Comparison of ENCODE assay signal across 8 mouse cellular contexts in genomic region chr8:75272166-75272565, GRCm38 (mm10). TPM values are rescaled to one million over a fixed set of nuclear protein-coding genes. Genes with fewer than 3 reads are reported as not detected.
A peak's percentile ranks its signal among the peaks of the same experiment; 100 is the strongest.
DNase-seq lines count a peak whose midpoint lies in the region; ATAC-seq and TF ChIP-seq lines count a peak whose summit lies in the region.
"Had no signal": no experiment of that assay in that cellular context is flagged by ENCODE, and none has a peak within 500 bp of the region (broad histone marks: within the 10 kb centered on the region; RNA-seq: fewer than 3 reads in every experiment).

No protein-coding gene starts in this region.

- peak; percentile 39 for DNase-seq in kidney, adult 9 months
- DNase-seq in ES-E14 (ENCODE audit: low read depth, low spot score) = no peak
- DNase-seq in R1 (ENCODE audit: low read depth, low spot score) = peak; percentile 44
- DNase-seq in heart, postnatal 36 days = peak; percentile 29 to 30
- DNase-seq in neural tube, embryonic 11.5 days (ENCODE audit: low spot score) = peak; percentile 25
- no peak for DNase-seq in right cerebral cortex, postnatal 4 days

- no peaks in the 10 kb centered on the region for H3K4me1 ChIP-seq in kidney, embryonic 14.5 days (ENCODE audit: control insufficient read depth, insufficient read depth, low read length)
- H3K4me1 ChIP-seq in ES-E14 (ENCODE audit: control insufficient read depth in 2 of 2, insufficient read depth in 2 of 2, low read length in 2 of 2, poor library complexity in 1 of 2) = no peaks in the 10 kb centered on the region
- no peaks in the 10 kb centered on the region for H3K4me1 ChIP-seq in neural tube, embryonic 11.5 days (ENCODE audit: control insufficient read depth, insufficient read depth, low read length)
- H3K4me1 ChIP-seq: liver, embryonic 15.5 days had no signal

- in situ Hi-C loops in ES-E14 (cut with MboI; ENCODE audit: low sequenced_read_pairs in 2 of 2, unreplicated experiment in 2 of 2) = no loop called here

- no peak overlapping the region for H3K4me2 ChIP-seq in kidney, embryonic 14.5 days (replicated peaks; ENCODE audit: low read depth, low read length)
- no peak overlapping the region for H3K4me2 ChIP-seq in neural tube, embryonic 11.5 days (ENCODE audit: low read depth)
- H3K4me2 ChIP-seq: liver, embryonic 15.5 days had no signal

- no peak overlapping the region for H3K27ac ChIP-seq in kidney, embryonic 14.5 days (ENCODE audit: low read depth, low read length)
- no peak overlapping the region for H3K27ac ChIP-seq in ES-E14 (ENCODE audit: insufficient read depth, low read depth, low read length, poor library complexity, severe bottlenecking)
- no peak overlapping the region for H3K27ac ChIP-seq in neural tube, embryonic 11.5 days (ENCODE audit: low read depth, low read length)
- H3K27ac ChIP-seq: liver, embryonic 15.5 days had no signal

- H3K9ac ChIP-seq in kidney, embryonic 14.5 days (ENCODE audit: low read depth, low read length) = no peak overlapping the region
- no peak overlapping the region for H3K9ac ChIP-seq in ES-E14 (ENCODE audit: insufficient read depth, low read depth, low read length, poor library complexity, severe bottlenecking)
- no peak overlapping the region for H3K9ac ChIP-seq in neural tube, embryonic 11.5 days (ENCODE audit: low read length)
- H3K9ac ChIP-seq: liver, embryonic 15.5 days had no signal

- H3K27me3 ChIP-seq in kidney, embryonic 14.5 days (ENCODE audit: control insufficient read depth, insufficient read depth, low read length) = no peaks in the 10 kb centered on the region
- no peaks in the 10 kb centered on the region for H3K27me3 ChIP-seq in neural tube, embryonic 11.5 days (ENCODE audit: control insufficient read depth, insufficient read depth, low read length)
- H3K27me3 ChIP-seq: liver, embryonic 15.5 days had no signal

- H3K4me3 ChIP-seq in kidney, embryonic 14.5 days (ENCODE audit: low read length) = no peak overlapping the region
- H3K4me3 ChIP-seq in ES-E14 (ENCODE audit: insufficient read depth in 1 of 2, low read depth in 1 of 2, low read length in 2 of 2, poor library complexity in 1 of 2, severe bottlenecking in 1 of 2) = no peak overlapping the region
- H3K4me3 ChIP-seq in neural tube, embryonic 11.5 days (ENCODE audit: low read depth, low read length) = no peak overlapping the region
- H3K4me3 ChIP-seq: liver, embryonic 15.5 days had no signal

- ATAC-seq in kidney, embryonic 14.5 days (ENCODE audit: low FRiP score, low TSS enrichment) = no peak
- no peak for ATAC-seq in neural tube, embryonic 11.5 days (ENCODE audit: insufficient read depth, low FRiP score, low TSS enrichment)

- WGBS in kidney, embryonic 14.5 days = 40% methylated on average over 4 of the region's 4 CpGs
- 43% methylated on average over 4 of the region's 4 CpGs for WGBS in neural tube, embryonic 11.5 days

- H3K9me3 ChIP-seq in kidney, embryonic 14.5 days (ENCODE audit: control insufficient read depth, low read length) = peaks cover 6% of the 10 kb centered on the region; the same call in 1 of the 2 replicates
- H3K9me3 ChIP-seq in ES-E14 (ENCODE audit: control insufficient read depth, insufficient read depth, low read depth, low read length) = 0 out of 2 replicates have a peak, but pooled peaks cover 3% of the 10 kb centered on the region
- no peaks in the 10 kb centered on the region for H3K9me3 ChIP-seq in neural tube, embryonic 11.5 days (ENCODE audit: control insufficient read depth, low read length)

- intact Hi-C loops in heart, postnatal 36 days (cut with DNase I) = loop anchor here (1.0 to 2.0 kb wide), 4 partner anchors 38 to 201 kb away; no protein-coding TSS in a partner anchor

- H3K36me3 ChIP-seq in kidney, embryonic 14.5 days (ENCODE audit: control insufficient read depth, insufficient read depth, low read length) = no peaks in the 10 kb centered on the region
- no peaks in the 10 kb centered on the region; the same call in 1 of the 2 replicates for H3K36me3 ChIP-seq in ES-E14 (ENCODE audit: control insufficient read depth, insufficient read depth, low read length, poor library complexity, severe bottlenecking)
- no peaks in the 10 kb centered on the region for H3K36me3 ChIP-seq in neural tube, embryonic 11.5 days (ENCODE audit: control insufficient read depth, insufficient read depth, low read length)
- H3K36me3 ChIP-seq: liver, embryonic 15.5 days had no signal

TF ChIP-seq in ES-E14, 5 proteins besides CTCF, POLR2A, EP300 and RAD21:
- no peak for TF ChIP-seq ZNF384 (IDR thresholded peaks at IDR 0.05; ENCODE audit: low read depth, low read length)
- TF ChIP-seq ZC3H11A (IDR thresholded peaks at IDR 0.05; ENCODE audit: borderline replicate concordance, low read depth, low read length) = peak; percentile 68

RNA-seq across cellular contexts. Expression of gene Rasd2, which starts 58.4 kb away (rescaled TPM):
- 1.2 and 1.9 TPM in 2 replicates for polyA plus RNA-seq in kidney, embryonic 14.5 days (2014; fragmentation: Nextera tagmentation; extraction: Ambion mirVana)
- total RNA-seq in ES-E14 (2012; rRNA removed) = 2.1 TPM in 2 replicates
- total RNA-seq in heart, postnatal 36 days (2021) = 1 to 10 TPM; 3.1 to 4.7 TPM
- 0.16 and 0.33 TPM in 2 replicates for polyA plus RNA-seq in neural tube, embryonic 11.5 days (2014; fragmentation: Nextera tagmentation; extraction: Ambion mirVana)
- polyA plus RNA-seq: liver, embryonic 15.5 days had no signal

Comparison
In these comparisons a context has a peak if more than half of its experiments do, and no peak if none do; other contexts are left out.
1. DNase-seq: peak in kidney, adult 9 months (single experiment), R1 (single experiment), heart, postnatal 36 days (2 of 2) and neural tube, embryonic 11.5 days (single experiment); none in ES-E14 (single experiment) and right cerebral cortex, postnatal 4 days (single experiment).